Mouse (Mus musculus) MEL (cell line): ENCODE measurements at regions not wholly inside any gene's neighbourhood (a gene's known extent, or its start where the extent isn't known, plus 50 kb on each side); places are given as distances from the start of the nearest gene placed in this dataset.

Source experiments
- DNase-seq: peaks from one replicate; pipeline ENCODE4 v3.0.0; 2011; ENCODE audit warnings: low read depth, low spot score
- H3K27ac ChIP-seq: 2 replicates; pipeline ENCODE4 v1.5.1; 2012; ENCODE audit warnings: low read depth, mild to moderate bottlenecking, control low read depth, low read length, moderate library complexity; ENCODE audit not compliant: control insufficient read depth
- H3K27me3 ChIP-seq, 2 experiments: fragments of 150-350 bp in 1 of 2; sonication (generic) in 1 of 2; 2 replicates each; pipeline ENCODE4 v1.6.1; 2012; ENCODE audit warnings: low read length in 2 of 2, mild to moderate bottlenecking in 2 of 2, improper control_type of control experiment in 1 of 2, moderate library complexity in 1 of 2; ENCODE audit not compliant: insufficient read depth in 2 of 2, control insufficient read depth in 1 of 2
- H3K36me3 ChIP-seq, 2 experiments: 2 replicates each; pipeline ENCODE4 v1.6.1; 2012 to 2014; ENCODE audit warnings: low read length in 2 of 2, improper control_type of control experiment in 1 of 2, inconsistent platforms in 1 of 2, mild to moderate bottlenecking in 1 of 2; ENCODE audit not compliant: insufficient read depth in 2 of 2, control insufficient read depth in 1 of 2
- H3K4me1 ChIP-seq, 2 experiments: fragments of 150-350 bp in 1 of 2; sonication (generic) in 1 of 2; 2 replicates each; pipeline ENCODE4 v1.6.1; 2012; ENCODE audit warnings: low read length in 2 of 2, improper control_type of control experiment in 1 of 2, mild to moderate bottlenecking in 1 of 2; ENCODE audit not compliant: insufficient read depth in 2 of 2, control insufficient read depth in 1 of 2
- H3K4me3 ChIP-seq, 2 experiments: fragments of 150-350 bp in 1 of 2; sonication (generic) in 1 of 2; 2 replicates each; pipeline ENCODE4 v1.5.1; 2012; ENCODE audit warnings: low read depth in 2 of 2, low read length in 2 of 2, mild to moderate bottlenecking in 2 of 2, moderate library complexity in 2 of 2, control low read depth in 1 of 2, improper control_type of control experiment in 1 of 2; ENCODE audit not compliant: control insufficient read depth in 1 of 2, insufficient read depth in 1 of 2
- H3K79me2 ChIP-seq: 2 replicates; pipeline ENCODE4 v1.6.1; 2012; ENCODE audit warnings: mild to moderate bottlenecking, low read length, moderate library complexity; ENCODE audit not compliant: control insufficient read depth, poor library complexity, insufficient read depth
- H3K9ac ChIP-seq: 2 replicates; pipeline ENCODE4 v1.6.1; 2012; ENCODE audit warnings: low read depth, mild to moderate bottlenecking, control low read depth, low read length, moderate library complexity; ENCODE audit not compliant: control insufficient read depth, poor library complexity, severe bottlenecking
- H3K9me3 ChIP-seq: fragments of 150-350 bp; sonication (generic); replicated peaks from 2 replicates; pipeline ENCODE4 v1.6.1; 2012; ENCODE audit warnings: mild to moderate bottlenecking, low read length, improper control_type of control experiment, moderate library complexity; ENCODE audit not compliant: insufficient read depth
- BHLHE40 ChIP-seq: IDR thresholded peaks from 2 replicates; pipeline ENCODE4 v1.6.1; 2012; ENCODE audit warnings: low read depth, mild to moderate bottlenecking, inconsistent platforms, low read length, improper control_type of control experiment, borderline replicate concordance
- CHD1 ChIP-seq: IDR thresholded peaks from 2 replicates; pipeline ENCODE4 v1.6.1; 2012; ENCODE audit warnings: low read depth, mild to moderate bottlenecking, inconsistent platforms, low read length, improper control_type of control experiment
- CTCF ChIP-seq, 3 experiments: IDR thresholded peaks in 2 of 3; conservative IDR thresholded peaks in 1 of 3; 2 replicates each; pipeline ENCODE4 v1.5.1; 2011 to 2012; ENCODE audit warnings: low read length in 3 of 3, low read depth in 2 of 3, mild to moderate bottlenecking in 2 of 3, improper control_type of control experiment in 1 of 3, inconsistent platforms in 1 of 3, mixed read lengths in 1 of 3, moderate library complexity in 1 of 3; ENCODE audit not compliant: control insufficient read depth in 1 of 3, insufficient read depth in 1 of 3, poor library complexity in 1 of 3, severe bottlenecking in 1 of 3
- ELF1 ChIP-seq: IDR thresholded peaks from 2 replicates; pipeline ENCODE4 v1.6.1; 2014; ENCODE audit warnings: low read depth, mild to moderate bottlenecking, inconsistent platforms, low read length, improper control_type of control experiment, moderate library complexity
- EP300 ChIP-seq, 2 experiments: IDR thresholded peaks; 2 replicates each; pipeline ENCODE4 v1.6.1; 2011; ENCODE audit warnings: improper control_type of control experiment in 2 of 2, low read length in 2 of 2, low read depth in 1 of 2, mild to moderate bottlenecking in 1 of 2
- GATA1 ChIP-seq: IDR thresholded peaks from 2 replicates; pipeline ENCODE4 v1.6.1; 2011; ENCODE audit warnings: low read depth, low read length, improper control_type of control experiment
- HCFC1 ChIP-seq: IDR thresholded peaks from 2 replicates; pipeline ENCODE4 v1.6.1; 2012; ENCODE audit warnings: low read depth, mild to moderate bottlenecking, inconsistent platforms, low read length, improper control_type of control experiment, moderate library complexity
- JUND ChIP-seq: IDR thresholded peaks from 2 replicates; pipeline ENCODE4 v1.6.1; 2011; ENCODE audit warnings: low read depth, mild to moderate bottlenecking, improper control_type of control experiment, low read length
- KAT2A ChIP-seq: conservative IDR thresholded peaks from 2 replicates; pipeline ENCODE4 v1.6.1; 2012; ENCODE audit warnings: low read depth, low read length, improper control_type of control experiment, inconsistent platforms
- MAFK ChIP-seq: IDR thresholded peaks from 2 replicates; pipeline ENCODE4 v1.6.1; 2011; ENCODE audit warnings: low read depth, mild to moderate bottlenecking, low read length, improper control_type of control experiment, borderline replicate concordance
- MAZ ChIP-seq: IDR thresholded peaks from 2 replicates; pipeline ENCODE4 v1.6.1; 2012; ENCODE audit warnings: low read depth, mild to moderate bottlenecking, inconsistent platforms, low read length, improper control_type of control experiment
- MEF2A ChIP-seq: IDR thresholded peaks from 2 replicates; pipeline ENCODE4 v1.6.1; 2014; ENCODE audit warnings: low read depth, mild to moderate bottlenecking, inconsistent platforms, low read length, improper control_type of control experiment; ENCODE audit not compliant: poor library complexity, insufficient replicate concordance, severe bottlenecking; ENCODE audit errors: extremely low read depth
- MXI1 ChIP-seq: IDR thresholded peaks from 2 replicates; pipeline ENCODE4 v1.6.1; 2011; ENCODE audit warnings: mild to moderate bottlenecking, low read depth, low read length, improper control_type of control experiment
- MYC ChIP-seq: IDR thresholded peaks from 2 replicates; pipeline ENCODE4 v1.6.1; 2011; ENCODE audit warnings: low read depth, mild to moderate bottlenecking, low read length, improper control_type of control experiment, moderate library complexity
- NELFE ChIP-seq: IDR thresholded peaks from 2 replicates; pipeline ENCODE4 v1.6.1; 2011; ENCODE audit warnings: low read depth, low read length, improper control_type of control experiment
- POLR2A ChIP-seq, 2 experiments: IDR thresholded peaks; 2 replicates each; pipeline ENCODE4 v1.6.1; 2011 to 2012; ENCODE audit warnings: low read length in 2 of 2, mild to moderate bottlenecking in 2 of 2, control low read depth in 1 of 2, improper control_type of control experiment in 1 of 2, low read depth in 1 of 2, moderate library complexity in 1 of 2; ENCODE audit not compliant: control insufficient read depth in 1 of 2, insufficient read depth in 1 of 2, poor library complexity in 1 of 2
- POLR2AphosphoS5 ChIP-seq: IDR thresholded peaks from 2 replicates; pipeline ENCODE4 v1.6.1; 2012; ENCODE audit warnings: low read depth, borderline replicate concordance, mild to moderate bottlenecking, inconsistent platforms, low read length, moderate library complexity, mixed read lengths
- RAD21 ChIP-seq: IDR thresholded peaks from 2 replicates; pipeline ENCODE4 v1.6.1; 2011; ENCODE audit warnings: mild to moderate bottlenecking, low read depth, low read length, improper control_type of control experiment
- RCOR1 ChIP-seq: IDR thresholded peaks from 2 replicates; pipeline ENCODE4 v1.6.1; 2012; ENCODE audit warnings: low read depth, mild to moderate bottlenecking, inconsistent platforms, low read length, improper control_type of control experiment
- TCF12 ChIP-seq: IDR thresholded peaks from 2 replicates; pipeline ENCODE4 v1.6.1; 2014; ENCODE audit warnings: low read depth, mild to moderate bottlenecking, inconsistent platforms, low read length, improper control_type of control experiment, moderate library complexity
- UBTF ChIP-seq: IDR thresholded peaks from 2 replicates; pipeline ENCODE4 v1.6.1; 2012; ENCODE audit warnings: low read depth, mild to moderate bottlenecking, inconsistent platforms, low read length, improper control_type of control experiment, moderate library complexity, borderline replicate concordance; ENCODE audit not compliant: insufficient read depth
- USF1 ChIP-seq: IDR thresholded peaks from 2 replicates; pipeline ENCODE4 v1.6.1; 2014; ENCODE audit warnings: low read depth, mild to moderate bottlenecking, inconsistent platforms, low read length, improper control_type of control experiment, moderate library complexity
- ZC3H11A ChIP-seq: IDR thresholded peaks from 2 replicates; pipeline ENCODE4 v1.6.1; 2012; ENCODE audit warnings: low read depth, mild to moderate bottlenecking, inconsistent platforms, low read length, improper control_type of control experiment
- ZMIZ1 ChIP-seq: IDR thresholded peaks from 2 replicates; pipeline ENCODE4 v1.6.1; 2012; ENCODE audit warnings: low read depth, mild to moderate bottlenecking, inconsistent platforms, low read length, improper control_type of control experiment, moderate library complexity
- ZNF384 ChIP-seq: IDR thresholded peaks from 2 replicates; pipeline ENCODE4 v1.6.1; 2012; ENCODE audit warnings: low read depth, mild to moderate bottlenecking, inconsistent platforms, low read length, improper control_type of control experiment

- no peak for TF ChIP-seq ZC3H11A
- TF ChIP-seq RCOR1 = no peak
- no peak for TF ChIP-seq ELF1
- TF ChIP-seq, all 39 proteins: peak for 0
These were observed 115.2 kb upstream of the Plekha5 start (continued) for GRCm38 (mm10) chr6:140308641-140309040.

GRCm38 (mm10) chr6:140306811-140307558 lies 116.9 kb upstream of the Plekha5 start:
- Histone ChIP-seq H3K9me3 (no peaks in the 10 kb centered on the region), H3K36me3 (no peaks in the 10 kb centered on the region), H3K4me1 (no peaks in the 10 kb centered on the region), H3K27ac (no peak overlapping the region), H3K9ac (no peak overlapping the region), H3K27me3 (no peaks in the 10 kb centered on the region), H3K4me3 (no peak overlapping the region), H3K79me2 (no peaks in the 10 kb centered on the region)
- TF ChIP-seq EP300 (IDR thresholded peaks at IDR 0.05; ENCODE audit: low read depth in 1 of 2, low read length in 2 of 2) (no peak), MAFK (no peak), USF1 (no peak), RCOR1 (no peak), CTCF (IDR thresholded peaks at IDR 0.05 in 2 of 3, conservative IDR thresholded peaks at IDR 0.05 in 1 of 3; ENCODE audit: control insufficient read depth in 1 of 3, insufficient read depth in 1 of 3, low read depth in 2 of 3, low read length in 3 of 3, poor library complexity in 1 of 3, severe bottlenecking in 1 of 3) (no peak), MYC (no peak), MAZ (no peak), BHLHE40 (no peak), CHD1 (no peak), JUND (no peak), ZC3H11A (no peak), GATA1 (no peak)
- no peak for DNase-seq

- no peak overlapping the region for H3K4me3 ChIP-seq
- no peaks in the 10 kb centered on the region for H3K79me2 ChIP-seq
- TF ChIP-seq POLR2A (IDR thresholded peaks at IDR 0.05; ENCODE audit: control insufficient read depth in 1 of 2, insufficient read depth in 1 of 2, low read depth in 1 of 2, low read length in 2 of 2, poor library complexity in 1 of 2) = no peak
- no peak for TF ChIP-seq POLR2AphosphoS5
- no peak for TF ChIP-seq UBTF
- TF ChIP-seq KAT2A = no peak
- no peak for TF ChIP-seq MEF2A
- TF ChIP-seq RAD21 = no peak
- TF ChIP-seq ZNF384 = no peak
- TF ChIP-seq HCFC1 = no peak
- TF ChIP-seq MXI1 = no peak
- TF ChIP-seq ZMIZ1 = no peak
- TF ChIP-seq JUND = no peak
- no peak for TF ChIP-seq TCF12
- TF ChIP-seq NELFE = no peak
- TF ChIP-seq ELF1 = no peak
- TF ChIP-seq MYC = no peak
- no peak for TF ChIP-seq RCOR1
- no peaks in the 10 kb centered on the region for H3K4me1 ChIP-seq
- no peak for DNase-seq
- no peaks in the 10 kb centered on the region for H3K36me3 ChIP-seq
- H3K9ac ChIP-seq = no peak overlapping the region
- no peak overlapping the region for H3K27ac ChIP-seq
- H3K27me3 ChIP-seq = no peaks in the 10 kb centered on the region
- H3K9me3 ChIP-seq = no peaks in the 10 kb centered on the region
These were observed 119.7 kb upstream of the Plekha5 start for GRCm38 (mm10) chr6:140304105-140304504.
